Mouse (Mus musculus): ENCODE data around the gene Lipo2.

DNA sequence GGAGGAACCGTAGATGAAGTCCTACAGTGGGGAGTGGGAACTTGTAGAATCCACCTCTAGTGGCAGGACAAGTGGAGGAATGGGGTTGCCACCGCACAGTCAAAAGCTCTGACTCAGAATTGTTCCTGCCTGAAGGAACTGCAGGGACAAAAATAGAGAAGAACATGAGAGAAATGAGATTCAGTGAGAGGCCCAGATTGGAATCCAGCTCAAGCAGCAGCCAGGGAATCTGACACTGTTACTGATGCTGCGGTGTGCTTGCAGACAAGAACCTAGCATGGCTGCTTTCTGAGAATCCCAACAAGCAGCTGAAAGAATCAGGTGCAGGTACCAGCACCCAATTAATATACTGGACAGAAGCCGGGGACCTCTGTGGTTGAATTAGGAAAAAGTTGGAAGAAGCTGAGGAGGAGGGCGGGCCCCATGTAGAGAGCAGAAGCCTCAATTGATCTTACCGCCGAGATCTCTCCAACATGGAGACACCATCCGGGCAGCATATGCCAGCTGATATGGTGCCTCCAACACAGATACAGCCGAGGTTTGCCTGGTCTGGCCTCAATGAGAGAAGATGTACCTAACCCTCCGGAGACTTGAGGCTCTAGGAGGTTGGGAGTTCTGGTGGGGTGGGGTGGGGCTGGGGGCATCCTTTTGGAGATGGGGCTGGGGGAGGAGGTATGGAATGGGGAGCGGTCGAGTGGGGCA lies 35.6 kb upstream of the Lipo2 start:
- no peak for TF ChIP-seq CTCF (IDR thresholded peaks at IDR 0.05; ENCODE audit: low read depth)
- no peak for TF ChIP-seq EP300 (IDR thresholded peaks at IDR 0.05; ENCODE audit: low read depth)

Data from liver, postnatal 0 days (tissue).